Mouse (Mus musculus) lung, embryonic 14.5 days (tissue): ENCODE measurements at regions not wholly inside any gene's neighbourhood (a gene's known extent, or its start where the extent isn't known, plus 50 kb on each side); places are given as distances from the start of the nearest gene placed in this dataset.
A peak's percentile ranks its signal among the peaks of the same experiment; 100 is the strongest.

Experiments
- ATAC-seq: fragments of 200-750 bp; cut with Nextera tagmentation; 2 replicates; pipeline ENCODE4 v1.8.0; 2017; ENCODE audit warnings: mild to moderate bottlenecking, moderate TSS enrichment, moderate library complexity; ENCODE audit not compliant: insufficient read depth
- DNase-seq: peaks from one replicate; pipeline ENCODE4 v3.0.0-alpha.2; 2015
- H3K27ac ChIP-seq: fragments of 300-500 bp; sonication (generic); 2 replicates; pipeline ENCODE4 v1.5.1; 2014; ENCODE audit warnings: low read depth, mild to moderate bottlenecking, moderate library complexity
- H3K27me3 ChIP-seq: fragments of 300-500 bp; sonication (generic); 2 replicates; pipeline ENCODE4 v1.6.1; 2014; ENCODE audit warnings: low read length, control low read depth; ENCODE audit not compliant: insufficient read depth
- H3K36me3 ChIP-seq: fragments of 300-500 bp; sonication (generic); 2 replicates; pipeline ENCODE4 v1.6.1; 2014; ENCODE audit warnings: control low read depth; ENCODE audit not compliant: insufficient read depth
- H3K4me1 ChIP-seq: fragments of 300-500 bp; sonication (generic); 2 replicates; pipeline ENCODE4 v1.6.1; 2014; ENCODE audit warnings: antibody characterized with exemption, control low read depth; ENCODE audit not compliant: insufficient read depth
- H3K4me2 ChIP-seq: fragments of 300-500 bp; sonication (generic); 2 replicates; pipeline ENCODE4 v1.6.1; 2014; ENCODE audit warnings: mild to moderate bottlenecking
- H3K4me3 ChIP-seq: fragments of 300-500 bp; sonication (generic); 2 replicates; pipeline ENCODE4 v1.5.1; 2014; ENCODE audit warnings: low read depth, low read length
- H3K9ac ChIP-seq: fragments of 300-500 bp; sonication (generic); 2 replicates; pipeline ENCODE4 v1.6.1; 2014
- H3K9me3 ChIP-seq: fragments of 300-500 bp; sonication (generic); 2 replicates; pipeline ENCODE4 v1.6.1; 2016; ENCODE audit warnings: low read depth, low read length, control low read depth
- CTCF ChIP-seq: IDR thresholded peaks from 2 replicates; pipeline ENCODE4 v1.5.1; 2016; ENCODE audit warnings: antibody characterized with exemption, low read depth
- WGBS: fragments of 180-500 bp; shearing (Covaris S2); extraction: QIAGEN DNeasy Blood & Tissue Kit; methylation state at CpG from one replicate; pipeline ENCODE4 v1.1.7; 2014; 5-methylcytosine and 5-hydroxymethylcytosine counted together

DNA sequence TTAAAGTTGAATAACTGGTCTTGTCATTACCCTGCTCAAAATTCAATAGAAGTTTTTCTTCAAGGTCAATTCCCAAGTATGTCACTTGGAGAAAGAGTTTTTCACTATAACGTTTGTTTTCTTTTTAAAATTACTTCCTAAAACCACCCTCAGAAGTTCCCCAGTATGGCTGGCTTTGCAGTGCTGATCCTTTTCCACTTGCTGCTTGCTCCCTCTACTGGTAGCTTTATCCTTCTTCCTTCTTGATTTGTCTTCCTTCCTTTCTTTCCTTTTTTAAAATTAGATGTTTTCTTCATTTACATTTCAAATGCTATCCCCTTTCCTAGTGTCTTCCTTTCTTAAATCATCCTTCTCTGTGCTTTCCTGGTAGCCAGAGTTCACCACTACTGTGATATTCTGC, 73.6 kb downstream of the Rtl3 start:
- H3K4me3 ChIP-seq = no peak overlapping the region
- no peaks in the 10 kb centered on the region for H3K36me3 ChIP-seq
- ATAC-seq = no peak; the same call in 1 of the 2 replicates
- H3K9ac ChIP-seq = no peak overlapping the region
- no peak overlapping the region for H3K27ac ChIP-seq
- DNase-seq = peak; percentile 66
- no peaks in the 10 kb centered on the region for H3K9me3 ChIP-seq
- no peak overlapping the region for H3K4me2 ChIP-seq
- WGBS = 7% methylated on average over 1 of the region's 1 CpGs
- no peaks in the 10 kb centered on the region for H3K27me3 ChIP-seq
- no peaks in the 10 kb centered on the region for H3K4me1 ChIP-seq
- TF ChIP-seq CTCF = peak; percentile 56
